Mouse (Mus musculus): ENCODE results near the gene Rps27rt. TPM values are rescaled to one million over a fixed set of nuclear protein-coding genes. Genes with fewer than 3 reads are reported as not detected.

Gene Rps27rt
- total RNA-seq, 2 experiments from 2014 or later: 13.5 to 32.5 TPM

DNA sequence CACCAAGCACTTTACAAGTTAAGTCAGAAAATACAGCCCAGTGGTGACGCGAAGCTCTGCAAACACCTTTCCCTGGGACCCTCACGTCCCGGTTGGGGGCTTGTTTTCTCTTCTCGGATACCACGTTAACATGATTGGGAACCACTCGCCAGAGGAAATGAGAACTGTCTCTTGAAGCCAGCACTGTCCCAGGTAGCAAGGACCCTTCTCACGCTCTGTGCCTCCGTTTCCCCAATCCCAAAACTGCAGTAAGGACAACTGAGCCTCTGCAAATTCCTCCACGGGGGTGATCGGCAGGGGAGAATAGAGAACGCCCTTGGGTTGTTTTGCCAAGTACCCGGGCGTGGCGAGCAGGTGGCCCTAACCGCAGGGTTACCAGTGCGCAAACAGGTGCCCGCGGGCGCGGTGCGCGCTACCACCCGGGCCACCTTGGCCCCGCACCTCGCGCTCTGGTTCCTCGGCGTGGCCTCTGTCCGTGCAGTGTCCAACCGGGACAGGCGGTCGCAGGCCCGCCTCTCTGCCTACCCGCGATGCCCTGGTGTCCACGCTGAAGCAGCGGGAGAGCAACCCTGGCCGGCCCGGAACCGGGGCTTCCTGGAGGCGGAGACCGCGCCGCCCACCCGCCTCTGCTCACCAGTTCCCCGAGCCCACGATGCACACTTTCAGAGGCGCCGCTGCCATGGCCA is 49.4 kb downstream of the Rps27rt start:
- intact Hi-C loops (cut with DNase I): no loop called here
- no peak for DNase-seq

DNA sequence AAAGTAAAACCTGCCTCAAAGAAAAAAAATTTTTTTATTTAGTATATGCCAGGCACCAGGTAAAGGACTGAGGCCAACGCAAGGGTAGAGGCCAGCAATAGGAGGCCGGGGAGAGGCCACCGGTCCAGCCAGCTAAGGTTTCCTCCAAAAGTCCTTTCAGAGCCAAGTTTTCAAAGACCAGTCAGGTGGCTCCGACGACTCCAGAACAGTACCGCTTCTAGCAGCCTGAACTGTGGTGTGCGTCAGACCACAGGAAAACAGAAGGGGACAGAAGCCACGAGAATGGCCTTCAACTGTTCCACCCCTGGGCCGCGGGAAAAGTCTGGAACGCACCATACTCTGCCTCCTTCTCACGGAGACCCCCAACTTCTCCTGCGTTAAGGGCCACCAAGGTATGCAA is 49.9 kb downstream of the Rps27rt start:
- peak in 1 of 2 experiments; percentile 15 for DNase-seq
- intact Hi-C loops (cut with DNase I): no loop called here

Other genes with a start within 250 kb of the Rps27rt start
- 10 to 100 TPM; 14.9 to 21.4 TPM for gene Cmtm7, start 200.9 kb downstream of the Rps27rt start, total RNA-seq (2021)
- 10 to 100 TPM; 12.8 to 15.0 TPM for gene Cmtm8, start 138.6 kb downstream of the Rps27rt start, total RNA-seq (2021)
- gene Gpd1l, start 48.8 kb downstream of the Rps27rt start, total RNA-seq (2021): 10 to 100 TPM; 38.0 to 38.9 TPM
- 1 to 10 TPM; 2.9 to 3.2 TPM for gene Osbpl10, start 4.2 kb downstream of the Rps27rt start, total RNA-seq (2021)